Mouse (Mus musculus) urinary bladder, postnatal 4 days (tissue): ENCODE data around the gene Sept10.
A peak's percentile ranks its signal among the peaks of the same experiment; 100 is the strongest.

ENCODE experiments used
- DNase-seq, 2 experiments: peaks; one replicate each; pipeline ENCODE4 v3.0.0; 2021 to 2022; ENCODE audit warnings: low spot score in 2 of 2

The Sept10 gene

GRCm38 (mm10) chr10:59221473-59222270 is at the start of gene Sept10, which contains the start of gene Sowahc:
Gene Sept10 (minus strand): TSS chr10:59221847.
Gene Sowahc (plus strand): TSS chr10:59221953.
- DNase-seq: peak; percentile 96 to 98

GRCm38 (mm10) chr10:59268754-59269153 is 47.1 kb upstream of the Sept10 start:
- no peak for DNase-seq

- no peak for DNase-seq
Measured at GRCm38 (mm10) chr10:59268109-59268508, 46.5 kb upstream of the Sept10 start.

GRCm38 (mm10) chr10:59267275-59267674 is 45.6 kb upstream of the Sept10 start:
- DNase-seq: no peak

GRCm38 (mm10) chr10:59266097-59266496 is 44.5 kb upstream of the Sept10 start:
- peak in 1 of 2 experiments; percentile 44 for DNase-seq

GRCm38 (mm10) chr10:59265674-59266073 is 44.0 kb upstream of the Sept10 start:
- DNase-seq: no peak

GRCm38 (mm10) chr10:59265067-59265466 is 43.4 kb upstream of the Sept10 start:
- no peak for DNase-seq

- DNase-seq: no peak
Measured at GRCm38 (mm10) chr10:59262979-59263378, 41.3 kb upstream of the Sept10 start.

- no peak for DNase-seq
Measured at GRCm38 (mm10) chr10:59262021-59262420, 40.4 kb upstream of the Sept10 start.

GRCm38 (mm10) chr10:59261603-59262002 is 40.0 kb upstream of the Sept10 start:
- no peak for DNase-seq

GRCm38 (mm10) chr10:59259572-59259971 is 37.9 kb upstream of the Sept10 start:
- no peak for DNase-seq

GRCm38 (mm10) chr10:59256533-59256932 is 34.9 kb upstream of the Sept10 start:
- no peak for DNase-seq

- no peak for DNase-seq
Measured at GRCm38 (mm10) chr10:59253541-59254079, 32.0 kb upstream of the Sept10 start.

- DNase-seq: no peak
Measured at GRCm38 (mm10) chr10:59252396-59252795, 30.7 kb upstream of the Sept10 start.

- DNase-seq: no peak
Measured at GRCm38 (mm10) chr10:59251980-59252379, 30.3 kb upstream of the Sept10 start.

GRCm38 (mm10) chr10:59250679-59251078 is 29.0 kb upstream of the Sept10 start:
- no peak for DNase-seq

GRCm38 (mm10) chr10:59249531-59249930 is 27.9 kb upstream of the Sept10 start:
- no peak for DNase-seq

- peak in 1 of 2 experiments; percentile 43 for DNase-seq
Measured at GRCm38 (mm10) chr10:59241141-59241541, 19.5 kb upstream of the Sept10 start.

GRCm38 (mm10) chr10:59237757-59238156 is 16.1 kb upstream of the Sept10 start:
- no peak for DNase-seq

- no peak for DNase-seq
Measured at GRCm38 (mm10) chr10:59236486-59236885, 14.8 kb upstream of the Sept10 start.

GRCm38 (mm10) chr10:59235847-59236246 is 14.2 kb upstream of the Sept10 start:
- DNase-seq: no peak

GRCm38 (mm10) chr10:59235227-59235626 is 13.6 kb upstream of the Sept10 start:
- DNase-seq: no peak

- no peak for DNase-seq
Measured at GRCm38 (mm10) chr10:59229205-59229820, 7.7 kb upstream of the Sept10 start.
